Mouse (Mus musculus): Measurements from ENCODE around the gene Gabpa. TPM values are rescaled to one million over a fixed set of nuclear protein-coding genes. Genes with fewer than 3 reads are reported as not detected.
A peak's percentile ranks its signal among the peaks of the same experiment; 100 is the strongest.

Gene Gabpa
- polyA plus RNA-seq, 1 experiment = 64.0 TPM

DNA sequence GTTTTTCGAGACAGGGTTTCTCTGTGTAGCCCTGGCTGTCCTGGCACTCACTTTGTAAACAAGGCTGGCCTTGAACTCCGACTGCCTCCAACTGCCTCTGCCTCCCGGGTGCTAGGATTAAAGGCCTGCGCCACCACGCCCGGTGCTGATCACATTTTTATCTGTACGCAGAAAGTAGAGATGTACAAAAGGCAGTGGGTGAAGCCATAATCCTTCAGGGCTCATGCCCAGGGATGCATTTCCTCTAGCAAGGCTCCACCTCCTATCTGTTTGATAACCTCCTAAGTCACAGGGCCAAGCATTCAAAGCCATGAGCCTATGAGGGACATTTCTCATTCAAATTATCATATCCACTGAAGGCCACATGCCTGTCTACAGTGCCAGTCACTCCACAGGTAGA lies 26.9 kb upstream of the Gabpa start:
- Histone ChIP-seq H3K4me3 (ENCODE audit: insufficient read depth, low read length) (no peak overlapping the region), H3K4me1 (ENCODE audit: control insufficient read depth, insufficient read depth, low read length) (no peaks in the 10 kb centered on the region; the same call in 1 of the 2 replicates), H3K27ac (ENCODE audit: insufficient read depth, low read length) (no peak overlapping the region)
- no peak for TF ChIP-seq POLR2A (IDR thresholded peaks at IDR 0.05; ENCODE audit: low read depth, low read length)
- no peak for TF ChIP-seq CTCF (IDR thresholded peaks at IDR 0.05; ENCODE audit: borderline replicate concordance, insufficient read depth, low read length)

DNA sequence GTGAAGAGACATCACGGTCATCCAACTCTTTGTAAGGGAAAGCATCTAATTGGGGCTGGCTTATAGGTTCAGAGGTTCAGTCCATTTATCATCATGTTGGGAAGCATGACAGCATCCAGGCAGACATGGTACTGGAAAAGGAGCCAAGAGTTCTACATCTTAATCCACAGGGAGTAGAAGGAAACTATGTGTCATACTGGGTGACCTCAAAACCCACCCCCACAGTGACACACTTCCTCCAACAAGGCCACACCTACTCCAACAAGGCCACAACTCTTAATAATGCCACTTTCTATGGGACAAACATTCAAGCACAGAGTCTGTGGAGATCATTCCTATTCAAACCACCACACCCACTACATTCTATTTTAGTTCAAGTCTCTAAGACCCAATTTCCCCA lies 24.5 kb upstream of the Gabpa start:
- H3K4me1 ChIP-seq (ENCODE audit: control insufficient read depth, insufficient read depth, low read length) = no peaks in the 10 kb centered on the region; the same call in none of the 2 replicates
- no peak overlapping the region for H3K27ac ChIP-seq (ENCODE audit: insufficient read depth, low read length)
- TF ChIP-seq POLR2A (IDR thresholded peaks at IDR 0.05; ENCODE audit: low read depth, low read length) (no peak), CTCF (IDR thresholded peaks at IDR 0.05; ENCODE audit: borderline replicate concordance, insufficient read depth, low read length) (no peak)
- no peak overlapping the region for H3K4me3 ChIP-seq (ENCODE audit: insufficient read depth, low read length)

DNA sequence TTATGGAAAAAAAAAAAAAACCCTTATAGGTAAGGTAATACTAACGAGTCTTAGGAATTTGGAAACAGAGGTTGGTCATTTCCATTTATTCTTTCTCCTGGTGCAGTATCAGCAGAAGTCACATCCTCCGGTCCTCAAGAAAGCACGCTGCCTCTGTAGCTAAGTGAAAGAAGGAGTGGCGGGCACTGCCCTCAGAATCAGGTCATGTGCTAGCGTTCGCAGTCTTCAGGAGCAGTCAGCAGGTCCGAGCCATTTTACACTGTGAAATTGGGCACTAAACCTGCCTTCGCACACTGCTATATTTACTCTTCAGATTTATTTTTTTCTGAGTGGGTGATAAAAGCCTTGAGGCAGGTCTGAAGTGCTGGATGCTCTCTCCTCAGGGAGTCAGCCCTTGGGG lies 20.9 kb upstream of the Gabpa start:
- H3K4me3 ChIP-seq (ENCODE audit: insufficient read depth, low read length) = no peak overlapping the region
- no peaks in the 10 kb centered on the region; the same call in none of the 2 replicates for H3K4me1 ChIP-seq (ENCODE audit: control insufficient read depth, insufficient read depth, low read length)
- TF ChIP-seq POLR2A (IDR thresholded peaks at IDR 0.05; ENCODE audit: low read depth, low read length) = no peak
- no peak for TF ChIP-seq CTCF (IDR thresholded peaks at IDR 0.05; ENCODE audit: borderline replicate concordance, insufficient read depth, low read length)
- H3K27ac ChIP-seq (ENCODE audit: insufficient read depth, low read length) = no peak overlapping the region

DNA sequence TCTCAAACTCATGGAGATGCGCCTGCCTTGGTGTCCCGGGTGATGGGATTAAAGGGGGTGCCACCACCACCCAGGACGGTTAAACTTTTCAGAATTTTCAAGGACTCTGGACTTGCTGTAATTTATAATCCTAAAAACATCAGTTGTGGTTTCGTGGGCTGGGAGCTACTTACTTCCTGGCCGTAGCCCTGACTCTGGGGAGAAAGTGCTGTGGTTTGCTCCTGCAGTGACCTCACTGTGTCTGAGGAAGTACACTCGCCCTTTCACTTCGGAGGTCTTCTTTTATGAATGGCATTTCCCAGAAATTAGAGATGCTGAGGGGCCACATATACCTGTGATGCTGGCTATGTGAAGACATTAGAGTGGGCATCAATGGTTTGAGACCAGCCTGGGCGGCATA lies 20.2 kb upstream of the Gabpa start:
- H3K27ac ChIP-seq (ENCODE audit: insufficient read depth, low read length) = no peak overlapping the region
- H3K4me3 ChIP-seq (ENCODE audit: insufficient read depth, low read length) = no peak overlapping the region
- no peaks in the 10 kb centered on the region; the same call in none of the 2 replicates for H3K4me1 ChIP-seq (ENCODE audit: control insufficient read depth, insufficient read depth, low read length)
- TF ChIP-seq CTCF (IDR thresholded peaks at IDR 0.05; ENCODE audit: borderline replicate concordance, insufficient read depth, low read length) (no peak), POLR2A (IDR thresholded peaks at IDR 0.05; ENCODE audit: low read depth, low read length) (no peak)

DNA sequence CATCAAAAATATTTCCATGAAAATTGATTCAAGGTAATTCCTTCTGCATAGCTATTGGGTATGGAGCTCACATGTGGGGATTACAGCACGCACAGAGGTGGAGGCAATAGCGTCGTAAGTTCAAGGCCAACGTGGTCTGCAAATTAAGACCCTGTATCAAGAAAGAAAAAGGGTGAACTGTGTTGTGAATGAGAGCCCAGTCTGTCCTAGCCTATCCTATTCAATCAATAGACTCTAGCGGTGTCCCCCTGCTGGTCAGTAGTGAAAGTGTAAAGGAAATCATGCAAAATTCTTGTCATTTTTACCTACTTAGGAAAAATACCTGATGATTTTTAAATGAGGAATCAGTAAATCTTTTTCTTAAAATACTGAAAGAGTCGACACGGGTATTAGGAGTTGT lies 17.3 kb upstream of the Gabpa start:
- Histone ChIP-seq H3K4me1 (ENCODE audit: control insufficient read depth, insufficient read depth, low read length) (no peaks in the 10 kb centered on the region; the same call in 1 of the 2 replicates), H3K27ac (ENCODE audit: insufficient read depth, low read length) (no peak overlapping the region), H3K4me3 (ENCODE audit: insufficient read depth, low read length) (no peak overlapping the region)
- TF ChIP-seq POLR2A (IDR thresholded peaks at IDR 0.05; ENCODE audit: low read depth, low read length) (no peak), CTCF (IDR thresholded peaks at IDR 0.05; ENCODE audit: borderline replicate concordance, insufficient read depth, low read length) (no peak)

DNA sequence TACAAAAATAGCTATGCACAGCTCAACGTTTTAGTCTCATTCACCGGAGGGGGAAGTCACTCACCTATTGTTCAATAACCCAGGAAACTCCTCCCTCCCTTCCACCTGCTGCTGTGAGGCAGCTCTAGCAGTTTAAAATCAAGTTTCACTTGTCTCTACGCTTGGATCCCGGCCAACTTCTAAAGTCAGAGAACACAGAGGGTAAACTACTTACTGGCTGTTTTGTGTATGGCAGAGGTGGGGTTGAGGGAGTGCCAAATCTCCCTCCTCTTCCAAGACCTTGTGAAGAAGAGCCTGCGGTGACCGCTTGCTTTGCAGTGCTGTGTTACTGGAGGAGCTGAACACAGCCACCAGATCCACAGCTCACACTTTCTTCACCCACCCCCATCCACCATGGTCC lies 9.7 kb upstream of the Gabpa start:
- Histone ChIP-seq H3K4me1 (ENCODE audit: control insufficient read depth, insufficient read depth, low read length) (no peaks in the 10 kb centered on the region), H3K4me3 (ENCODE audit: insufficient read depth, low read length) (no peak overlapping the region), H3K27ac (ENCODE audit: insufficient read depth, low read length) (no peak overlapping the region)
- TF ChIP-seq POLR2A (IDR thresholded peaks at IDR 0.05; ENCODE audit: low read depth, low read length) = no peak
- TF ChIP-seq CTCF (IDR thresholded peaks at IDR 0.05; ENCODE audit: borderline replicate concordance, insufficient read depth, low read length) = no peak

DNA sequence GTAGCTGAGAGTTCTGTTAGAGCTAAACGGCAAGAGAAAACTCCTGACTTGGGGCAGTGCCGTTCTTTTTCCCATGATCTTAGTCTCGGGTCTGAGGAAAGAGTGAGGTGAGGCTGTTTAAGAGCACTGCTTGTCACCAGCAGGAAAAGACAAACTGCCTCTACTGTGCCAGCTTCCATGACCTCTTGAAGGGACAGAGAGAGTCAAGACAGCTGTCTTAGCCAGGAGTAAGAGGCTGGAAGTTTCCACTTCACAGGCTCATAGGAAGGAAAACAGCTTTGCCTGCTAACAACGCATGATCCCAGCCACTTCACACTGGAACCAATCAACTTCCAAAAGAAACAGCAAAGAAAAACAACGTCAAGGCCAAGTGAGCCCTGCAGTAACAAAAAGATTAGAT lies 3.0 kb upstream of the Gabpa start:
- Histone ChIP-seq H3K4me1 (ENCODE audit: control insufficient read depth, insufficient read depth, low read length) (no peaks in the 10 kb centered on the region), H3K4me3 (ENCODE audit: insufficient read depth, low read length) (no peak overlapping the region), H3K27ac (ENCODE audit: insufficient read depth, low read length) (no peak overlapping the region)
- no peak for TF ChIP-seq CTCF (IDR thresholded peaks at IDR 0.05; ENCODE audit: borderline replicate concordance, insufficient read depth, low read length)
- TF ChIP-seq POLR2A (IDR thresholded peaks at IDR 0.05; ENCODE audit: low read depth, low read length) = no peak

DNA sequence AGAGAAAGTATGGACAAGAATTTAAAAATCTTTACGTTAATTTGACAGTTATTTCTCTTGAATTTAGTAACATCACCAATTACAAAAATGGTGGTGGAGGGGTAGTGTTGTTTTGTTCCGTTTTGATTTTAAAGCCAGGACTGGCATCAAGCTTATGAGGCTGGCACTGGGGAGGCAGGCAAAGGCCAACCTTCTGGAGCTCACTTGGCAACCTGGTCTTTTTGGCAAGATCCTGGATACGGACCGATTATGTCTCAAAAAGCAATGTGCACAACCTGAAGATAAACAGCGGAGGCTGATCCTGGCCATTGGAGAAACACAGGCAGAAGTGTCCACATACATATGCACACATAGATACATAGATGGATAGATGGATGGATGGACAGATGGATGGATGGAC lies 2.0 kb upstream of the Gabpa start:
- Histone ChIP-seq H3K4me1 (ENCODE audit: control insufficient read depth, insufficient read depth, low read length) (no peaks in the 10 kb centered on the region), H3K27ac (ENCODE audit: insufficient read depth, low read length) (no peak overlapping the region), H3K4me3 (ENCODE audit: insufficient read depth, low read length) (no peak overlapping the region)
- TF ChIP-seq POLR2A (IDR thresholded peaks at IDR 0.05; ENCODE audit: low read depth, low read length) (no peak), CTCF (IDR thresholded peaks at IDR 0.05; ENCODE audit: borderline replicate concordance, insufficient read depth, low read length) (no peak)

DNA sequence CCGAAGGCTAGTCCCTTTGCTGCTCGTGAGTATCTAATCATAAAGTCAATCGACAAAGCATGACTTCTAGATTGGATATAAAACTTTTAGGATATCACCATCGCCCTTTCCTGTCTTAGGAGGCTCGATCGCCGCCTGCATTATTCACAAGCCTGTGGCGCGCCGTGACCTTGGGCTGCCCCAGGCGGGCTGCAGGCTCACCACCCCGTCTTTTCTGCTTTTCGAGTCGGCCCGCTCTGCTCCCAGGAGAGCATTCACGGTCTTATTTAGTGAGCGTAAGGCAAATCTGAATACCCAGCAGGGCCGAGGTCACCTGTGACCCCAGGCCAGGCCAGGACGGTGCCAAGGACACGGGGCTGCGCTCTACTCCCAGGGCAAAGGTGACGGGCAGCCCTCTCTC lies 381 bp upstream of the Gabpa start:
- TF ChIP-seq CTCF (IDR thresholded peaks at IDR 0.05; ENCODE audit: borderline replicate concordance, insufficient read depth, low read length) (no peak), POLR2A (IDR thresholded peaks at IDR 0.05; ENCODE audit: low read depth, low read length) (no peak)
- Histone ChIP-seq H3K4me1 (ENCODE audit: control insufficient read depth, insufficient read depth, low read length) (no peaks in the 10 kb centered on the region), H3K4me3 (ENCODE audit: insufficient read depth, low read length) (peak overlapping the region; percentile 91), H3K27ac (ENCODE audit: insufficient read depth, low read length) (peak overlapping the region; percentile 86)

DNA sequence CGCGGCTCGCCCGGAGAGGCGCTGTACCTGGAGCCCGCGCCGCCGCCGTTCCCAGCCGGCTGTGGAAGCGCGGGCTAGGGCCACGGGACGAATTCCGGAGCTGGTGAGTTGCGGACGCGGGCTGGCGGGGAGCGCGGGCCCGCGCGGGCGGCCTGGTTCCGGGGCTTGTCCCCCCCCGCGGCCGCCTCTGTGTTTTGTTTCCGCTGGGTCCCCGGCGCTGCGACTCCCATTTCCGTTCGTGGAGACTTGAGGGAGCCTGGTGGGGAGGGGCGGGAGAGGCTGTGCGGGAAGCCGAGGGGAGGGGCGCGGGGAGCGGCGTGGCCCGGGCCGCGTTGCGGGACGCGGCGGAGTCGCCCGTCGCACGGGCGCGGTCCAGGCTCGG lies 707 bp downstream of the Gabpa start, which contains the start of gene Atp5j:
Atp5j (minus strand) TSS at position 185 of the 382 bp plus-strand sequence.
- Histone ChIP-seq H3K4me3 (ENCODE audit: insufficient read depth, low read length) (peak within 1 kb of the TSS; percentile 91), H3K4me1 (ENCODE audit: control insufficient read depth, insufficient read depth, low read length) (no peaks in the 10 kb centered on the region), H3K27ac (ENCODE audit: insufficient read depth, low read length) (peak within 1 kb of the TSS; percentile 88)
- TF ChIP-seq POLR2A (IDR thresholded peaks at IDR 0.05; ENCODE audit: low read depth, low read length) = no peak; the same call in 1 of the 2 replicates
- TF ChIP-seq CTCF (IDR thresholded peaks at IDR 0.05; ENCODE audit: borderline replicate concordance, insufficient read depth, low read length) = no peak
